Mouse (Mus musculus) cerebellum, postnatal 25 days (tissue): Measurements from ENCODE around the gene Pyroxd1.

ENCODE experiments used
- DNase-seq, 2 experiments: peaks; one replicate each; pipeline ENCODE4 v3.0.0; 2021; ENCODE audit warnings: mixed read lengths in 2 of 2

Gene Pyroxd1

GRCm38 (mm10) chr6:142377081-142377480 lies 31.6 kb downstream of the Pyroxd1 start:
- no peak for DNase-seq

DNA sequence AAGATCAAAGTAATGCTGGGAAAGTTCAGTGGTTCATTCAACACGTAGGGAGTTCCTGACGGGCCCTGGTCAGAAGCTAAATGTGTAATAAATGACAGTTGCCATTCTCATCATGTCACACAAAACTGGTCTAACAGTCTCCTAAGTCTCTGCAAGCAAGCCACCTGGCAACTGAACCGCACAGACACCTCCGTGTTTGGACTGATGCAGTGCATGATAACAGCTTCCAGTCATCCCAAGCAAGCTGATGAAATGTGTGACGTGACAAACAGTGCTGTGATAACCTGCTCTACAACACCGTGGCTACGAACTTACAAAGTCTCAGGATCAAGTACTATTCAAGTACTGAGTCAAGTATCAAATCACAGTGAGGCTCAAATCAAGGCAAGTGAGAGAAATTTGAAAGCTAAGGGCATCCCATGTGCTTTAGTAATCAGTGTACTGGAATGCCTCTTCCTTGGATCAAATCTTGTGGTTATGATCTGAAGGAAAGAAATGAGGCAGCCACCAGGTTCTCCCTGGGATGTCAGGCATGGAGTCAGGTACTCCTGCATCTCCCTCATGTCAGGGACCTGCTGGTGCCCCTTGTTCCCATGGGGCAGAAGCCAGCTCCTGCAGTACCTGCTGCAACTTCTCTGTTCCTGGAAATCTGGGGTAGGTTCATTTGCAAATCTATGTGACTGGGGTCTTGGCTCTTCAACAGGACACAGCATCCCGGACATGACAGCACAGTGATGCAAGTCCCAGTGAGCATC lies 33.3 kb downstream of the Pyroxd1 start:
- no peak for DNase-seq

DNA sequence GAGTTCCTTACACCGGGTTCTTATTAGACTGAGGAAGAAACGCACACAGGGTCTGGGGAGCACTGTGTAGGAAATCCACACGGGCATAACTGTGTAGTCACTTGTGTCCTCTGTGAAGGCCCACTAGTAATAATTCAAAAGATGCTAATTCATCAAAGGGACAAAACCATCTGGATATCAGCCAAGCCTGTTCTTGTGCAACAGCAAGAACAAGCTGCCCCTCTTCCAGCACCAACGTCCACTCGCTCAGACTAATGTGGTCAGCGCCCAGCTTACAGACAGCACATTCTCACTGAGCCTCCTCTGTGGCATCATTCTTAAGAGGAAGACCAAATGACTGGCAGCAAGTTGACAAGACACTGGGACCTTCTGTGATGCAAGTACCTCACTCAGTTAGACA lies 34.5 kb downstream of the Pyroxd1 start:
- no peak for DNase-seq

GRCm38 (mm10) chr6:142381615-142382014 lies 36.2 kb downstream of the Pyroxd1 start:
- no peak for DNase-seq

- no peak for DNase-seq
Observed at GRCm38 (mm10) chr6:142384521-142384920, 39.1 kb downstream of the Pyroxd1 start.

DNA sequence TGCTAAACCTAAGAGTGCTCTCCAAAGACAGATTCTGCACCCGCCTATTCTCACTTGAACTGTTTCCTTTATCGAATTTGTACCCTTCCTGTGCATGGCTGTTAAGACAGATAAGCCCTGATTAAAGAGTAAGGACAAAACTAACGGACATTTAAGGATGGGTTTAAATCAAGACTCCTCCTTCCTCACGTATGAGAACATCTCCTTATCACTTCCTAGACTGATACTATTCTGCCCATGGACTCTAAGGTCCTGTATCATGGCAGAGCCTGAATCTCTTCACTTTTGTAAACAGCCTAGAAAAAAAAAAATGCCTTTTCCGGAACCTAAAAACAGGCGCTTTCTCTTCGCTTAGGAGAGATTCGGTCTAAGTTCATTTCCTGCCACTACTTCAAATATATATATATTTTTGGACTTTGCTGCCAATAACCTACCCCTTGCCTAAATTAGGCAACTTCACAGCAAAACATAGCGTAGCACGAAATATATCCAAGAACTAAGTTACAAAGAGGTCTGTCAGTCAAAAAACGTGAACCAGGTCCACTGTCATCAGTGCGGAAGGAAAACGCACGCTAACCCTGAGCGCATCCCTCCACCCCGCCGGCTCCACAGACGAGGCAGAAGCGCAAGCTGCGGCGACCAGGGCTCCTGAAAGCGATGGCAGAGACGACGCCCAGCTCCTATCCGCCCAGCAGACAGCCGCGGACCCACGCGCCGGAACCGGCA lies 41.0 kb downstream of the Pyroxd1 start:
- no peak for DNase-seq

DNA sequence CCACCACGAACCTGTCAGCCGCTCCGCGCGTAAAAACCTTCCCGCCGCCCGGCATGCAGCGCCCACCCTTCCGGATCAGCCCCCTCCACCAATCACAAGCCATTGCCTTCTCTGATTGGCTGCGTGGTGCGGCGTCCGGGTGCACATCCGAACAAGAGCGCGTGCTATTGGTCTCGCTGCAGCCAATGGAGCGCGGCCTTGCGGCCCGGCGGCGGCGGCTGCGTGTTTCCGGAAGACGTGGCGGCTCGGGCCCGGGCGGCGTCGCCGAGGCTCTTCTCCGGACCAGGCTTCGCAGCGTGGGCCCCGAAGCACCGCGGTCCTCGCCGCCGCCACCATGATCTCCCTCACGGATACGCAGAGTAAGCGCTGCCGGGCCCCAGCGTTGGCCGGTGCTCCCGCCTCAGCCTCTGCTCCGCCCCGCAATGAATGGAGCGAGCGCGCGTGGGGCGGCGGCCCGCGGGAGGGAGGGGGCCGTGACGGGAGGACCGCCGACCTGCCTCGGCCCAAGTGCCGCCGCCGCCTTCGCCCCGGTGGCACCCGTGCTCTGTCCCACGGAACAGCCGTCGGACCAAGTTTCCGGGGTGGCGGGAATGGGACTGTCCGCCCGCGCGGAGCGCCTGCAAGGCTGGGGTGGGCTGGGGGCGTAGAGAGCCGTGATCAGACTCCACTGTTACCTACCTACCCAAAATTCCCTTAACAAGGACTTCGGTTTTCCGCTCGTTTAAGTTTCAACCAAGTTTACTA lies 41.7 kb downstream of the Pyroxd1 start, which contains the start of the genes Recql and Golt1b:
Gene Recql (minus strand): TSS at position 77 of the 744 bp plus-strand sequence.
Gene Golt1b (plus strand): TSS at position 211 of the 744 bp plus-strand sequence.
- DNase-seq, result peak; percentile 99

GRCm38 (mm10) chr6:142387755-142388271 lies 42.4 kb downstream of the Pyroxd1 start:
- no peak for DNase-seq

GRCm38 (mm10) chr6:142389101-142389500 lies 43.6 kb downstream of the Pyroxd1 start:
- no peak for DNase-seq

- no peak for DNase-seq
Observed at GRCm38 (mm10) chr6:142392312-142392711, 46.9 kb downstream of the Pyroxd1 start.

GRCm38 (mm10) chr6:142394669-142395068 lies 49.2 kb downstream of the Pyroxd1 start:
- DNase-seq, result peak; percentile 18 to 45

- no peak for DNase-seq
Observed at GRCm38 (mm10) chr6:142395756-142396155, 50.3 kb downstream of the Pyroxd1 start.

DNA sequence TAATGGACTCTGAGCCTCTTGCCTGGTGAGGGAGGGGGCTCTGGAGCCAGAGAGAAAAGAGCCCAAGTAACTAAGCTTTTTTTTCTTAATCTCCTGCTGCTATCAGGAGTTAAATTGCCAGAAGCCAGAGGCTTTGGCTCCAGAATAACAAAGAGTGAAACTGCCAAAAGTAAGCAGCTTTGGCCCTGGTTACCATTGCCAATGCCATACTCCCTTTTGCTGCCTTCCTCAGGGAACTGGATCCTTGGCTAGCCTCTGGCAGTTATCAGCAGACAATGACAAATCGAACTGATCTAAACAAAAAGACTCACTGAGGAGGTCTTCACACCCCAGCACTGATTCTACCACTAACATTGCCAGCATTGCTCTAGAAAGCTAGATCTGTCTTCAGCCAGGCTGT lies 65.7 kb downstream of the Pyroxd1 start:
- no peak for DNase-seq
